Mouse (Mus musculus): ENCODE results near the gene Xxylt1.

Xxylt1 gene

DNA sequence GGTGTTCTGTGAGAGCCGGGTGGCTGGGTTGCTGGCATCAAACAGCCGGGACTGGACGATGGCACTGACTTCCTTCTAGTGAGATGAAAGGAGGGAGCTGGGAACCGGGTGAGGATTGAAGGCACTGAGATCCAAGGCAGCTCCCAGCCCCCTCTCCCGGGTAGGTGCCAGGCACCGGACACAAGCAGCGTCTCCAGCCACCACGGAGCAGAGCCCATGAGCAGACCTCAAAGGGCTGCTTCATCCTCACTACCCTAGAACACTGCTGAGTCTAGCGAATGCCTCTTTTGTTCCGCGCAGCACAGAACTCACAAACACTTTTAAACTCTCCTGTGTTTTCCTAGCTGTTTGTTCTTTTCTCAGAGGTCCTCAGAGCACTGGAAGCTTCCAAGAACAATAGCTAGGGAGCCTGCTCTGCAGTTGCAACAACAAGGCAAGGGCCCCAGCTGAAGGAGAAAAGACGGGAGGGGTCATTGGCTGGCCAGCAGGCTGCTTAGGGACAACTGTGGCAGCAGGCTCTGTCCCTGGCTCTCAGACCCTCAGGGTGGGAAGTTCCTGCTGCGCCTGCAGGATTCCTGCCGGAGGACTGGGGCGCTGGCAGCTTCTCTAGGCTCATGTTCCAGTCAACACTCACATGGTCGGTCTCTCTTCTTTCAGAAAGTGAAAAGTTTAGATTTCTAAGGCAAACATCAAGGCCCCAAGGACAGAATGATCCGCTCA lies 96.2 kb downstream of the Xxylt1 start:
- no peak for DNase-seq

- DNase-seq = no peak
These were observed 97.1 kb downstream of the Xxylt1 start for GRCm38 (mm10) chr16:30984101-30984500.

- DNase-seq = no peak
These were observed 97.5 kb downstream of the Xxylt1 start for GRCm38 (mm10) chr16:30983699-30984098.

DNA sequence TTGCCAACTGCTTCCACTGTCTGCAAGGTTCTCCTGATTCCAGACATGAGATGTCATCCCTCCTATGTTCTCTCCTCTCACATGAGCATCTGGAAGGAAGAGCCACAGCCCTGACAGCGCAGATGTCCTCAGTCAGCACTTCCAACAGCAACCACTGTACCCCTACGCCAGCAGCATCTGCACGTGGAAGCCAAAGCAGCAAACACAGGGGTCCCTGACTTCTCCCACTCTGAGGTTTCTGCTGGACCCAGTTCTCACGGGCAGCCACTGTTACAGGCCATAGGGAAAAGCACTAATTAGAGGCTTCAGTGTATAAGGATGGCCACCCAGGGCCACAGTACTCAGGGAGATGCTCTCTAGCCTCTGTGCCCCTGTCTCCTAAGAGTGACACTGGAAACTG lies 98.0 kb downstream of the Xxylt1 start:
- no peak for DNase-seq

DNA sequence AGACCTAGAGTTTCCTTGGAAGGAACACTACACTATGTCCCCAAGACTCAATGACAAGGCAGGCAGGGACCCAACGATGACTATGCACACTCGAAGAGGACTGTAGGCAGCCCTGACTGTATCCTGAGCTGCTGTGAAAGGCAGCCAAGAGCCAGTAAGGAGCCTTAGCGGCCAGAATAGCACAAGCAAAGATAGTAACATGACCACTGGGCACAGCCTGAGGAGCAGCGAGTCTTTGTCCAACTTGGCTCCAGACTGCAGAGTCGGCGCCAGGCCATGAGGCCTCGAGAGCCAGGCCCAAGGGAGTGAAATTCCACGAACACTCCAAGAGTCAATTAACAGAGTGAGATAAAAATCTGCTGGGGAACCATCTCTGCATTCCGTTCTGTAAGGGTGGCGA lies 99.9 kb downstream of the Xxylt1 start:
- DNase-seq = peak; percentile 90

GRCm38 (mm10) chr16:30979905-30980304 lies 101.3 kb downstream of the Xxylt1 start:
- no peak for DNase-seq

DNA sequence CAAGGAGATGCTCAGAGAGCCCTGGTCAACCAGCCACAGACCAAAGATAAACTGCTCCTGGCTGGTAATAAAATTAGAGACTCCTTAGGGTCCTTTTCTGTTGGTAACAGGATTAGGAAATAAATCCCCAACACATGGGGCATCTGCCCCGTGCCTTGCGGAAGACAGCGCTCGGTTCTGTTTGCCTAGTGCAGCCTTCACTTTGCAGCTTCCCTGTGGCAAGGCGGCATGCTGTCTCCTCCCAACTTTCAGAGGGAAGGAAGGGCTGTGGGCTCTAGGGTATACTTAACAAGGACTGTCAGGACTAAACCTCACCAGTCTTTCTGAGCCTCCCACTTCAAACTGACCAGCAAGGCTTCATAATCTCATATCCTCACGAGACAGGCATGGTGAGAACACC lies 103.5 kb downstream of the Xxylt1 start:
- DNase-seq = no peak

DNA sequence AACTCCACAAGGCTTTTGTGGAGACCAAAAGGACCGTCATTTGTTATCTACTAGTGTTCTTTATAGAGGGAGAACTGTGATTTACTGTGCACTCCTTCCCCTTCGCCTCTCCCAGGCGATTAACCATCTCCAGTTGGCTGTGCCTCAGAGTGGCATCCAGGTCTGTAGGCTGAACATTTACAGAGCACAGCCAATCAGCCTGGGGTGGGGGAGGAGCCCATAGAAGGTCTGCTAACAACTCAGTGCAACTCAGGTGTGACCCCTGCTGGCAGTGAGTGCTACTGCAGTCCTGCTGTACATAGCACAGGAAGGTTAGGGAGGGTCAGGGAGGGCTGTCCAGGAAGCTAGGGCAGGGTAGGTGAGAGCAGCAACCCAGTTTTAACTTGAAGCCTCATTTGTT lies 104.0 kb downstream of the Xxylt1 start:
- DNase-seq = peak; percentile 91

DNA sequence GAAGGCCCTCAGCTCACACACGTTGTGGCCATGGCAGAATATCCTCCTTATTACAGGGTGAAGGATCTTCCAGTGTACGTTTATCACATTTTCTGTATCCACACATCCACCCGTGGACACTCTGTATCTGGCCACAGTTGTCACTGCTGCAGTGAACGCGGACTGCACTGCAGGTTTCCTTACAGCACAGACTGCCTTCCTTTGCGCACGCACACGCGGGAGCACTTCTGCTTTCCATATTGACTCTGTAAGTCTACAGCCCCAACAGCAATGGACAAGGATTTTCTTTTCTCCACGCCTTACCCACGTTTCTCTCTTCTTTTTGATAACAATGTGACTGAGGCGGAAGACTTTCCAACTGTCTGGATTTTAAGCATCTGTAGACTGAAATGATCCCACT lies 106.7 kb downstream of the Xxylt1 start:
- DNase-seq = no peak

GRCm38 (mm10) chr16:30973416-30973815 lies 107.8 kb downstream of the Xxylt1 start:
- DNase-seq = peak; percentile 48

- DNase-seq = no peak
These were observed 109.2 kb downstream of the Xxylt1 start for GRCm38 (mm10) chr16:30971950-30972541.

- DNase-seq = peak; percentile 21
These were observed 111.8 kb downstream of the Xxylt1 start for GRCm38 (mm10) chr16:30969266-30970064.

GRCm38 (mm10) chr16:30968402-30969151 lies 112.7 kb downstream of the Xxylt1 start:
- no peak for DNase-seq

- peak; percentile 15 for DNase-seq
These were observed 114.5 kb downstream of the Xxylt1 start for GRCm38 (mm10) chr16:30966684-30967083.

- no peak for DNase-seq
These were observed 116.3 kb downstream of the Xxylt1 start for GRCm38 (mm10) chr16:30964891-30965290.

DNA sequence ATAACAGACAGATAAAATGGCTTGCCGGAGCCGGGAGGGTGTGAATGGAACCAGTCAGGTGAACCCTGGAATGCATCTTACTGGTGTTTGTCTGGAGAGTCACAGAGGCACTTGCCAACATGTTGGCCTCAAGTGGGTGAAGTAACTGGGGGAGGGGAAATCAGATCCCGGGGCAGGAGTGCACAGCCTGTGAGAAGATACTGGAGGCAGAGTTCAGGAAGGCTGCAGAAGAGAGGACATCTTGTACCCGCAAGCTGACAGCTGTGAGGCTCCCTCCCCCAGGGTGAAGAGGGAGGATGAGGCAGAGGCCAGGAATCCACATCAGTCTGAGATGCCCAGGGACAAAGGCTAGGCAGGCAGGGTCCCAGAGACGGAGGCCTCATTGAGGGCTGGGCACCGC lies 116.8 kb downstream of the Xxylt1 start:
- DNase-seq = no peak

- no peak for DNase-seq
These were observed 118.7 kb downstream of the Xxylt1 start for GRCm38 (mm10) chr16:30962515-30962914.

GRCm38 (mm10) chr16:30961176-30961575 lies 120.1 kb downstream of the Xxylt1 start:
- DNase-seq = no peak

DNA sequence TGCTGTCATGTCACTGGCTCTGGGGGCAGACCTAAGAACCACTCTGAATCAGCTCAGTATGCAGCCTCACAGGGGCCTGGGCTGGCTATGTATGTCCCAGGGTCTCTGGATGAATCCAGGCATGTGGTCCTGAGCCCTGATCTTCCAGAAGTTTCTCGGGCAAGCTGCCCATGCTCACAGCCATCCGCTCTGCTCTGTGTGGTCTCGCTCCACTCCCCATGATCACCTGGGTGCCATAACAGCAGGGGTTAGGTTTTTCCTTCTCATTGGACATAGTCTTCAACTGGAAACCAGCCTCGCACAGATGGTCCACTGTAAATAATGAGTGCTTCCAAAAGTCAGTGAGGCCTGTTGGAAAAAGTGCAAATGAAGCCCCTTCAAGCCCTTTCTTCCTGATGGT lies 121.0 kb downstream of the Xxylt1 start:
- no peak for DNase-seq

DNA sequence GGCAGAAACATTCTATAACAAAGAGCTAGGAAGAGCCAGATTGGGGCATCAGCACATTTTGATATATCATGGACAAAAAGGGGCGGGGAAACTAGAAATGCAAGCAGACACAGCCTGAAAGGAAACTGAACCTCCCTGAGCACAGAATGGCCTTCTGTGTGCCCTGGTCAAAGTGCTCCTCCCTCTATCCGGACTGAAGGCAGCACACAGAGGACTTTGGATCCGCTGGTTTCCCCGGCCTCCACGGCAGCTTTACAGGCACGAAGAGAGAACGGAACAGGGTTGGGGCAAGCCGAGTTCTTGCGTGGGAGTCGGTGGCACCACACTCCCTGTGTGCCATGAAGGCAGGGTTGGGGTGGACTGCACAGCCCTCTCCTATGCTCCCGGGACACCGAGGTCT lies 121.5 kb downstream of the Xxylt1 start:
- DNase-seq = no peak

DNA sequence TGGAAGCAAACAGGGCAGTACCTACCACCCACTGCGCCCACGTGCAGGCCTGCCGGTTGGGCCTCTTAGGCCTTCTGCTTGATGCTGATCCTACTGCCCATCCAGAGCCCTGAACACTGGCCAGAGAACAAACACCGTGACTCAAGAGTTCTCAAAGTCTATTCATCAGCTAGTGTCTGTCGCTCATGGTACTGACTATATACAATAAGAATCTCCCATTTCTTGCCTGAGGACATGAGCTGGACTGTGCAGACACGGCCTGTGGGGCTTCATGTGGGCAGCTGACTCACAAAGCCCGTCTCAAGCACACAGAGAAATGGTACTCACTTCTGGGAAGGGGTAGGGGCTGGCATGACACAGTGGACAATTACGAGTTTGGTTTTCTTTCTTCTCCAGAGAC lies 125.1 kb downstream of the Xxylt1 start:
- DNase-seq = no peak

- DNase-seq = no peak
These were observed 132.6 kb downstream of the Xxylt1 start for GRCm38 (mm10) chr16:30948636-30949035.

DNA sequence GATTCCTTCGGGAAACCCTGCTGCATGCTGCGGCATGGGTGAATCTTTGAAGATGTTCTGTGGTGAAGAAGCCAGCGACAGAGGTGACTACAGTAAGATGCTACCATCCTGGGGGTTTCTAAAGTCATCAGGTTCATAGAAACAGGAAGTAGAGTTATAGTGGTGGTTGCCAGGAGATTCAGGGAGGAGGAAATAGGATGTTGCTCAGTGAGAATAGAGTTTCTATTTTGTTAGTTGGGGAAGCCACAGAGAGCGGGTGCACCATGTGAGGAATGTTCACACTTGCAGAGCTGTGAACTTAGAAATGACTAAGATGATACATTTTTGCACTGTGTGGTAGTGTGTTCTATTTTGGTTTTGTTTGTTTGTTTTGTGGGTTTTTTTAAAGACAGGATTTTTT lies 133.0 kb downstream of the Xxylt1 start:
- DNase-seq = no peak

Measured in cerebellum, adult 9-11 months (tissue).